Mouse (Mus musculus) E14TG2a.4 (cell line): ENCODE measurements around the gene Mylk3.

Experiments
- CTCF ChIP-seq: conservative IDR thresholded peaks from 2 replicates; pipeline ENCODE4 v1.5.1; 2014; ENCODE audit warnings: low read length
- NANOG ChIP-seq: IDR thresholded peaks from 2 replicates; pipeline ENCODE4 v1.6.1; 2014; ENCODE audit warnings: borderline replicate concordance, low read length, mixed read lengths
- POU5F1 ChIP-seq: IDR thresholded peaks from 2 replicates; pipeline ENCODE4 v1.6.1; 2014; ENCODE audit warnings: low read length, borderline replicate concordance

DNA sequence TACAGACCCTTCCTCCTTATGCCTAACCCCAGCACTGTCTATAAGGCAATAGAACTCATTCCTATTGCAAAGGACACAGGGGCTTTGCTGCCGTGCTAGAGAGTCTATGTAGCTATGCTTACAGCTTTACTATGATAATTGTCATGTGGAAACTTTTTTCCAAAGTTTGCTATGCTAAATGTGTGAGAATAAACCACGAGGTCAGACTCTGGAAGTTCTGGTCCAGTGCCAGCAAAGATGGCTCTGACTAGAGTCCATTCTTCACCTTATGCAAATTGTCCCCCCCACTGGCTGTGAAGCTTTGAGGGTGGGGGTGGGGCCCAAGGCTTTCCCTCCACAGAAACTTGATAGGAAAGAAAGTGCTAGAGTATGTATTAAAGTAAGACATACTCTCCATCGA, 9.6 kb downstream of the Mylk3 start:
- no peak for TF ChIP-seq CTCF
- no peak for TF ChIP-seq POU5F1
- no peak for TF ChIP-seq NANOG
